Mouse (Mus musculus): Measurements from ENCODE around the gene Usp19. TPM values are rescaled to one million over a fixed set of nuclear protein-coding genes. Genes with fewer than 3 reads are reported as not detected.

Usp19 gene
- polyA plus RNA-seq, 1 experiment, result 107 TPM

DNA sequence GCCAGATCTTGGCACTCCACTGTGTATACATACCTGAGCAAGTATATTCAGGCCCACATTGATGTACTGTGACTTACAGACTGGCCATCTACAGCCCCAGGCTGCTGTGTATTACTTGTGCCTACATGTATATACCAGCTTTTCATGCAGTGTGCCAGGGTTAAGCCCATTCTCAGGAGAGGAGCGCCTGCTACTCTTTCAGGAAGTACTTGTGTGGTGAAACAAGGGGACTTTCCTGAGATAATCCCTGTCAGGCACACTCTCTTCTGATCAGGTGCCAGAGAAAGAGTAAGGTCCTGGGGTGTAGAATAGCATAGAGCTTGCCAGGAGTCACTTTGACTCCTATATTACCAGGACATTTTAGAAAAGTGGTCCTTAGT, 30.5 kb upstream of the Usp19 start:
- Histone ChIP-seq H3K27ac (ENCODE audit: insufficient read depth, low read depth, low read length) (peak overlapping the region; percentile 65), H3K27me3 (replicated peaks; ENCODE audit: control insufficient read depth, insufficient read depth, low read length) (no peaks in the 10 kb centered on the region), H3K4me1 (ENCODE audit: control insufficient read depth, insufficient read depth, low read length) (peaks cover 14% of the 10 kb centered on the region; the same call in 1 of the 2 replicates), H3K36me3 (ENCODE audit: control insufficient read depth, insufficient read depth, low read length) (no peaks in the 10 kb centered on the region), H3K4me3 (ENCODE audit: insufficient read depth, low read depth, low read length) (peak overlapping the region; percentile 64)
- TF ChIP-seq CTCF (conservative IDR thresholded peaks at IDR 0.05; ENCODE audit: insufficient read depth, insufficient read length, low read depth, low read length), result no peak
- TF ChIP-seq POLR2A (IDR thresholded peaks at IDR 0.05; ENCODE audit: low read depth, low read length), result no peak
- no peak for DNase-seq
- 73% methylated on average over 1 of the region's 1 CpGs for WGBS

DNA sequence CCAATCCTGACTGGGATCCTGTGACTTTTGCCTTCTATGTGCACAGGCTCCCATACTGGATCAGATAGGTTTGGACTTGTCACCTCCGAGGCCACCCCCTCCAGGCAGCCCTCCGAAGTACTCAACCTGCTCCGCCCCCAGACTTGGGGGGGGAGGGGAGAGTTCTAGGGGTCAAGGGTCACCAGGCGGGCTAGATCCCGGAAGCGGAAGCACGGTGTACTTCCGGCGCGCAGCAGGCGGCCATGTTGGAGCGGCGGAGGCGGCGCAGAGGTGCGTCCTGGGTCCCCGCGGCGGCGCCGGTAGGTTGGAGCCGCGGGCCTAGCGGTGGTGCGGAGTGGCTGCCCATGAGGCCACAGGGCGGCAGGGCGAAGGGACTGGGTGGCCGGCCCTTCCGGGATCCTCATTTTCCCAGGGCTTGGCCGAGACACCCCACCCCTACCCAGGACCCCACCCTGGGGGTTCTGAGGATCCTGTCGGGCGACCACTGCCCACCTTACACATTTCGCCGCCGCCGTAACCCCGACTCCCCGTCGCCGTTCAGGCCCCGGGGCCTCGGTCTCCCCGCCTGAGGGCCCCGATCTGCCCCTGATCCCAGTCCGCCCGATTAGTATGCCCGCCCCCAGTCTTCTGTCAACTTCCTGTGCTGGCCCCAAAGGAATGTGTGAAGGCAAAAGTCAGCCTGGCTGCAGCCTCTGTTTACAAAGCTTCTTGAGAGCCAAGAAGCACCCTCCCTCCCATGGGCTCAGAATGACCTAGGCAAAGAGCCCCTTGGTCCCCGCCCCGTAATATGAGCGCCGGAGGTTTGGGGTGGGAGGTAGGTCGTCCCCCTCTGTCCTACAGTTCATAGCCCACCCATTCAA, 29.9 kb upstream of the Usp19 start, which contains the start of gene Ccdc71:
Gene Ccdc71, plus strand, starts transcription at position 209 of the 860 bp plus-strand sequence.
- H3K27me3 ChIP-seq (replicated peaks; ENCODE audit: control insufficient read depth, insufficient read depth, low read length), result no peaks in the 10 kb centered on the region
- H3K4me1 ChIP-seq (ENCODE audit: control insufficient read depth, insufficient read depth, low read length), result peaks cover 14% of the 10 kb centered on the region; the same call in 1 of the 2 replicates
- peak within 1 kb of the TSS; percentile 78 for H3K27ac ChIP-seq (ENCODE audit: insufficient read depth, low read depth, low read length)
- H3K4me3 ChIP-seq (ENCODE audit: insufficient read depth, low read depth, low read length), result peak within 1 kb of the TSS; percentile 64
- WGBS, result under 1% methylated on average over 51 of the region's 52 CpGs
- TF ChIP-seq POLR2A (IDR thresholded peaks at IDR 0.05; ENCODE audit: low read depth, low read length) (peak; percentile 38), CTCF (conservative IDR thresholded peaks at IDR 0.05; ENCODE audit: insufficient read depth, insufficient read length, low read depth, low read length) (no peak)
- peak; percentile 91 for DNase-seq
- no peaks in the 10 kb centered on the region for H3K36me3 ChIP-seq (ENCODE audit: control insufficient read depth, insufficient read depth, low read length)

DNA sequence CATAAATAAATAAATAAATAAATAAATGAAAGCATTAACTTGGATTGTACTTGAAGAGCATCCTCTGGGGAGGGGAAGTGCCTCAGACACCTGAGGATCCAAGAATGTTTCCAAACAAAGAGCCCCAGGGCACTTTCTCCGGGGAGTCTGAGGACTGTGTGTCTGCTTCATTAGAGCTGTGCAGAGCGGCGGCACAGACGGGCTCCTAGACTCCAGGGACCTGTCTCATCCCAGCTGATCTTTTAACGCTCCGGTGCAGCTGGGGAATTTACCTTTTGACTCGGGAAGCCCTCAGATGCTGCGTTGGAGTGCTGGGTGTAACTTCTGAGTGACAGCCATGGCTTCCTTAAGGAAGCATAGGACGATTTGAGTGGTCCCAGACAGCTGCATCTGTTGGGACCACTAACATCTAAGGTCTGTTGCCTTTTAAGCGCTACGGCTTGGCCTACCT, 29.2 kb upstream of the Usp19 start, which contains the start of gene Klhdc8b:
Gene Klhdc8b, minus strand, starts transcription at position 401 of the 451 bp plus-strand sequence.
- DNase-seq, result peak; percentile 56
- 10% methylated on average over 11 of the region's 11 CpGs for WGBS

DNA sequence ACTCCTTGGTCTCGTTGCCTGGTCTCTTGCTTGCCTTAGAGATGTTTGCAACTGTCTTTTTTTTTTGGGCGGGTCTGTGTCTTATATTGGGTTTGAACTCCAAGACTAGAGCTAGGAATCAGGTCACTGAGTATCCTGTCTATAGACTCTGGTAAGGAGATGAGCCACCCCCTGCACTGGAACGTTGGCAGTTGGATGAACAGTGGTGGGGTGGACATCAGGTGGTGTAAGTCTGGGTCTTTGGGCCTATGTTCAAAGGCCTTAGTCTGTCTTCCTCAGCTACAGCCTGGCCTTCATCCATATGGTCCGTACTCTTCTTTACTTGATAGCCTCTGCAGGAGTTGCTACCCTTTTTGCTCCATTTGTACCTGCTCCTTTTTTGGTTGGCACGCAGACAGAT, 28.7 kb upstream of the Usp19 start:
- H3K27me3 ChIP-seq (replicated peaks; ENCODE audit: control insufficient read depth, insufficient read depth, low read length), result no peaks in the 10 kb centered on the region
- TF ChIP-seq CTCF (conservative IDR thresholded peaks at IDR 0.05; ENCODE audit: insufficient read depth, insufficient read length, low read depth, low read length) (no peak), POLR2A (IDR thresholded peaks at IDR 0.05; ENCODE audit: low read depth, low read length) (no peak)
- H3K36me3 ChIP-seq (ENCODE audit: control insufficient read depth, insufficient read depth, low read length), result no peaks in the 10 kb centered on the region
- no peak for DNase-seq
- 64% methylated on average over 5 of the region's 5 CpGs for WGBS
- H3K4me1 ChIP-seq (ENCODE audit: control insufficient read depth, insufficient read depth, low read length), result peaks cover 14% of the 10 kb centered on the region; the same call in 1 of the 2 replicates
- peak overlapping the region; percentile 64; the same call in 1 of the 2 replicates for H3K4me3 ChIP-seq (ENCODE audit: insufficient read depth, low read depth, low read length)
- peak overlapping the region; percentile 33; the same call in 1 of the 2 replicates for H3K27ac ChIP-seq (ENCODE audit: insufficient read depth, low read depth, low read length)

More for the DNA sequence above, 29.2 kb upstream of the Usp19 start, which contains the start of gene Klhdc8b:
- TF ChIP-seq CTCF (conservative IDR thresholded peaks at IDR 0.05; ENCODE audit: insufficient read depth, insufficient read length, low read depth, low read length), result no peak
- Histone ChIP-seq H3K36me3 (ENCODE audit: control insufficient read depth, insufficient read depth, low read length) (no peaks in the 10 kb centered on the region), H3K27me3 (replicated peaks; ENCODE audit: control insufficient read depth, insufficient read depth, low read length) (no peaks in the 10 kb centered on the region), H3K4me3 (ENCODE audit: insufficient read depth, low read depth, low read length) (peak within 1 kb of the TSS; percentile 64), H3K27ac (ENCODE audit: insufficient read depth, low read depth, low read length) (peak within 1 kb of the TSS; percentile 78), H3K4me1 (ENCODE audit: control insufficient read depth, insufficient read depth, low read length) (peaks cover 14% of the 10 kb centered on the region; the same call in 1 of the 2 replicates)

DNA sequence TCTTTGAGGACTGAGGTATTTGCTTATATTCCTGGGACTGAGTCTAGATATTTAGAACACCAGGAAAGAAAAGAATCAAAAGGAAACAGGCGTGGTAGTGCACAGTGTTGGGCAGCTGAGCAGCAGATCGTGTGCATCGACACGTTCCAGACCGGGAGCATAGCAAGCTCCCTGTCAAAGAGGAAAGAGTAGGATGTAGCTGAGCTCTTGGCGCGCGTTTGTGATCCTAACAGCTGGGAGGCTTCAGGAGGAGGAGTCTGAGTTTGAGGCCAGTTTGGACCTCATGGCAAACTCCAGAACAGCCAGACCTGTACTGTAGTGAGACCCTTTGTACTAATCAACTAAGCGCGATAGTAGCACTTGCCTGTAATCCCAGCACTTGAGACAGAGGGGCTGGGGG, 28.2 kb upstream of the Usp19 start:
- DNase-seq, result peak; percentile 32
- Histone ChIP-seq H3K27ac (ENCODE audit: insufficient read depth, low read depth, low read length) (0 out of 2 replicates have a peak overlapping the region, but pooled peaks have one; percentile 33), H3K4me1 (ENCODE audit: control insufficient read depth, insufficient read depth, low read length) (peaks cover 14% of the 10 kb centered on the region; the same call in 1 of the 2 replicates), H3K4me3 (ENCODE audit: insufficient read depth, low read depth, low read length) (no peak overlapping the region), H3K36me3 (ENCODE audit: control insufficient read depth, insufficient read depth, low read length) (no peaks in the 10 kb centered on the region), H3K27me3 (replicated peaks; ENCODE audit: control insufficient read depth, insufficient read depth, low read length) (no peaks in the 10 kb centered on the region)
- TF ChIP-seq CTCF (conservative IDR thresholded peaks at IDR 0.05; ENCODE audit: insufficient read depth, insufficient read length, low read depth, low read length) (no peak), POLR2A (IDR thresholded peaks at IDR 0.05; ENCODE audit: low read depth, low read length) (no peak)
- WGBS, result 42% methylated on average over 10 of the region's 10 CpGs

DNA sequence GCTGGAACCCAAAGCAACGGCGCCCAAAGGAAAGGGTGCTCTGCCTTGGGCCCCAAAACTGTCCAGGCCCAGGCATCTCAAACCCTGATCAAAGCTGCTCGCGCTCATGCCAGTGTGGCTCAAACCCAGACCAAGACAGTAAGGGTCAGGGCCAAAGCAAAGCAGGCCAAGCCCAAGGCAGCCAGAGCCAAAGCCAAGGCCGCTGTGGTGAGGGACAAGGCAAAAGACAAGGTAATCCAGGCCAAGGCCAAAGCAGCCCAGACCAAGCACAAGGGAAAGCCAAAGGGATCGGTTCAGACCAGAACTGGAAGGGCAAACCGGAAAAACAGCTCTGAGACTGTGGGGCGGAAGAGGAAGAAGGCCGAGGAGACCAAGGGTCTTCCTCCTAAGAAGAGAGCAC, 26.7 kb upstream of the Usp19 start:
- Histone ChIP-seq H3K27me3 (replicated peaks; ENCODE audit: control insufficient read depth, insufficient read depth, low read length) (no peaks in the 10 kb centered on the region), H3K36me3 (ENCODE audit: control insufficient read depth, insufficient read depth, low read length) (no peaks in the 10 kb centered on the region), H3K4me1 (ENCODE audit: control insufficient read depth, insufficient read depth, low read length) (peaks cover 9% of the 10 kb centered on the region; the same call in 1 of the 2 replicates), H3K4me3 (ENCODE audit: insufficient read depth, low read depth, low read length) (no peak overlapping the region), H3K27ac (ENCODE audit: insufficient read depth, low read depth, low read length) (no peak overlapping the region)
- WGBS, result 95% methylated on average over 9 of the region's 9 CpGs
- DNase-seq, result no peak
- TF ChIP-seq POLR2A (IDR thresholded peaks at IDR 0.05; ENCODE audit: low read depth, low read length), result no peak
- TF ChIP-seq CTCF (conservative IDR thresholded peaks at IDR 0.05; ENCODE audit: insufficient read depth, insufficient read length, low read depth, low read length), result no peak

DNA sequence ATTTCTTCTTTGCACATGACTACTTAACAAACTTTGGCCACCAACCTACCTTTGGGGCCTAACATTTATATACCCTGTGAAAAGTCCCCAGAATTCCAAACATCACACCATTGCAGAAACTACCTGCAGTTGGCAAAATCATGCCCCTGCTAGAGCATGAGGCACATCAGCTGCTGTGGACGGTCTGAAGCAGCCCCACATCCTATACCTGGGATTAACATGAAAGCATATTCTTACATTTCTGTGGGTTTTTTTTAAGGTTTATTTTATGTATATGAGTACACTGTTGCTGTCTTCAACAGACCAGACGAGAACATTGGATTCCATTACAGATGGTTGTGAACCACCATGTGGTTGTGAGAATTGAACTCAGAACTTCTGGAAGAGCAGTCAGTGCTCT, 24.2 kb upstream of the Usp19 start:
- Histone ChIP-seq H3K27me3 (replicated peaks; ENCODE audit: control insufficient read depth, insufficient read depth, low read length) (no peaks in the 10 kb centered on the region), H3K4me1 (ENCODE audit: control insufficient read depth, insufficient read depth, low read length) (peaks cover 6% of the 10 kb centered on the region; the same call in 1 of the 2 replicates), H3K4me3 (ENCODE audit: insufficient read depth, low read depth, low read length) (no peak overlapping the region), H3K27ac (ENCODE audit: insufficient read depth, low read depth, low read length) (no peak overlapping the region), H3K36me3 (ENCODE audit: control insufficient read depth, insufficient read depth, low read length) (no peaks in the 10 kb centered on the region)
- WGBS, result 97% methylated on average over 2 of the region's 2 CpGs
- no peak for TF ChIP-seq CTCF (conservative IDR thresholded peaks at IDR 0.05; ENCODE audit: insufficient read depth, insufficient read length, low read depth, low read length)
- no peak for TF ChIP-seq POLR2A (IDR thresholded peaks at IDR 0.05; ENCODE audit: low read depth, low read length)
- no peak for DNase-seq
